Mouse (Mus musculus): ENCODE data around the gene H2al1o. TPM values are rescaled to one million over a fixed set of nuclear protein-coding genes. Genes with fewer than 3 reads are reported as not detected.
"Not testable (repeated sequence)": the region's sequence is repeated elsewhere in the genome, so short reads cannot be mapped to it uniquely, and the experiment has no call there.

H2al1o gene
- total RNA-seq (2015; ENCODE audit: low replicate concordance): not detected in 2 replicates
- total RNA-seq (2017; ENCODE audit: low replicate concordance): not detected in 2 replicates

GRCm38 (mm10) chrX:9572309-9572708 is at the start of gene H2al1o:
H2al1o (minus strand) TSS chrX:9572409.
- not testable (repeated sequence) for ATAC-seq (replicated peaks; ENCODE audit: low FRiP score, poor library complexity, severe bottlenecking)

GRCm38 (mm10) chrX:9598036-9598435 is 25.8 kb upstream of the H2al1o start:
- not testable (repeated sequence) for ATAC-seq (replicated peaks; ENCODE audit: low FRiP score, poor library complexity, severe bottlenecking)

GRCm38 (mm10) chrX:9536881-9537280 is 35.3 kb downstream of the H2al1o start:
- ATAC-seq (replicated peaks; ENCODE audit: low FRiP score, poor library complexity, severe bottlenecking): no peak

Other genes starting within 250 kb of the H2al1o start
- gene H2al1k, start 221.8 kb downstream of the H2al1o start, total RNA-seq (2015; ENCODE audit: low replicate concordance): 16.9 and 26.4 TPM in 2 replicates
- gene H2al1k, start 221.8 kb downstream of the H2al1o start, total RNA-seq (2017; ENCODE audit: low replicate concordance): 14.5 TPM in 1 of 2 replicates, not detected in the other
- gene Cybb, start 84.6 kb downstream of the H2al1o start, total RNA-seq (2015; ENCODE audit: low replicate concordance): 86.1 and 112 TPM in 2 replicates
- 43.0 and 74.8 TPM in 2 replicates for gene Cybb, start 84.6 kb downstream of the H2al1o start, total RNA-seq (2017; ENCODE audit: low replicate concordance)
- 9.2 and 14.4 TPM in 2 replicates for gene Dynlt3, start 90.6 kb upstream of the H2al1o start, total RNA-seq (2015; ENCODE audit: low replicate concordance)
- 12.3 and 18.7 TPM in 2 replicates for gene Dynlt3, start 90.6 kb upstream of the H2al1o start, total RNA-seq (2017; ENCODE audit: low replicate concordance)

Data from erythroid progenitor cell, adult 5-6 weeks (primary cell).